Mouse (Mus musculus): ENCODE results near the gene Tigd3. TPM values are rescaled to one million over a fixed set of nuclear protein-coding genes. Genes with fewer than 3 reads are reported as not detected.

The Tigd3 gene
- 1.5 and 2.6 TPM in 2 replicates for polyA plus RNA-seq (2014; fragmentation: Nextera tagmentation; extraction: Ambion mirVana)

DNA sequence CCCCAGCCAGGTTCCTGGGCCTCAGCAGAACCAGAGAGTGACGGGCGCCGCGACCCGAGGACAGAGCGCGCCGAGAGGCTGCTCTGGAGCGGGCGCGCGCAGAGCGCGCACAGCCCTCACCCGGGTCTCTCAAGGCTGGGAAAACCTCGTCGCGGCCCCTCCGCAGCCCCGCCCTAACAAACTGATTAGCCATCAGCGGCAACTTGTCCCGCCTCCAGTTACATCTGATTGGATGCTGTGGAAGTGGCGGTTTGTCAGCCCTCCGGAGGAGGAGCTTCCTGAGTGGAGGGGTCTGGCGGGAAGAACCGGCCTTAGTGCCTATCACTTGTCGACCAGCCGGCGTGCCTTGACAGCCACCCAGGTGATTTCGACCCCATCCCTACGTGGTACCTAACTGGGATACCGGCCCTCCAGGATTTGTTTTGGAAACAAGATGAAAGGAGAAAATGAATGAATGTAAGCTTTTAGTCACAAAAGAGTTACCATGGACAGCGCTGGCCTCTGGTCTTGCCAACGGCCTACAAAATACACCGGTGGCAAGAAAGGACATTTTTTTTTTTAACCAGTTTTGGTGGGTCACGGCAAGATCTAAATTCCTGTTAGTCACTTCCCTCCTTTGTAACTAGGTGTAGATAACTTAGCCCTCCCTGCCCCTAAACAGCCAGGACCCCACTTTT, at the start of gene Tigd3:
TSS of gene Tigd3 (minus strand) at position 148 of the 677 bp plus-strand sequence.
- H3K27ac ChIP-seq (ENCODE audit: low read depth, low read length): peak within 1 kb of the TSS; percentile 50; the same call in 1 of the 2 replicates
- no peaks in the 10 kb centered on the region for H3K9me3 ChIP-seq (replicated peaks; ENCODE audit: control insufficient read depth, low read length)
- peaks cover 14% of the 10 kb centered on the region for H3K4me1 ChIP-seq (ENCODE audit: control insufficient read depth, insufficient read depth, low read length)
- H3K27me3 ChIP-seq (ENCODE audit: control insufficient read depth, insufficient read depth, low read length): no peaks in the 10 kb centered on the region
- H3K4me2 ChIP-seq: peak within 1 kb of the TSS; percentile 95
- peak within 1 kb of the TSS; percentile 86 for H3K9ac ChIP-seq (ENCODE audit: low read depth, low read length)
- H3K36me3 ChIP-seq (ENCODE audit: control insufficient read depth, insufficient read depth, low read length): peaks cover 8% of the 10 kb centered on the region; the same call in 1 of the 2 replicates
- 3% methylated on average over 36 of the region's 36 CpGs for WGBS (ENCODE audit: insufficient replicate concordance)
- ATAC-seq (replicated peaks; ENCODE audit: insufficient number of reproducible peaks, low FRiP score, low TSS enrichment): peak; percentile 91
- peak within 1 kb of the TSS; percentile 74 for H3K4me3 ChIP-seq (ENCODE audit: low read depth, low read length)

DNA sequence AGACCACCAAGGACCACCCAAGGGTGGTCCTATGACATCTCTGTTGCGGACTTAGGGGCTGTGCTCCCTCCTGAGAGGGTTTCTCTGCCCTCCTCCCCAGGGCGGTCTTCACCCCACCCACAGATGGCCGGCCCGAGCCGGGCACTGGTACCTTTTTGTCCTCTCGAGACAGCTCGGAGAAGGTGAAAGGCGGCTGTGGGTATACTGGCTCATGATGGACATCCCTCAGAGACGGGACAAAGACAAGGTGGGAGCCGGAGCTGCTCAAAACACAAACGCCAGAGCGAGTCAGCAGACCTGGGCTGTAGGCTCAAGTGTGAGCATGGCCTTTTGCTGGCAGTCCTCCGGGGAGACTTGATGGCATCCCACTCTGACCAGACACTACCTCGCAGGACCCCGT, 49.5 kb upstream of the Tigd3 start:
- H3K27ac ChIP-seq (ENCODE audit: low read depth, low read length): no peak overlapping the region
- peaks cover 39% of the 10 kb centered on the region for H3K4me1 ChIP-seq (ENCODE audit: control insufficient read depth, insufficient read depth, low read length)
- no peaks in the 10 kb centered on the region for H3K27me3 ChIP-seq (ENCODE audit: control insufficient read depth, insufficient read depth, low read length)
- 88% methylated on average over 15 of the region's 15 CpGs for WGBS (ENCODE audit: insufficient replicate concordance)
- H3K4me2 ChIP-seq: no peak overlapping the region
- 0 out of 2 replicates have a peak overlapping the region, but pooled peaks have one; percentile 30 for H3K9ac ChIP-seq (ENCODE audit: low read depth, low read length)
- no peak for ATAC-seq (replicated peaks; ENCODE audit: insufficient number of reproducible peaks, low FRiP score, low TSS enrichment)
- H3K36me3 ChIP-seq (ENCODE audit: control insufficient read depth, insufficient read depth, low read length): peaks cover 30% of the 10 kb centered on the region
- no peaks in the 10 kb centered on the region for H3K9me3 ChIP-seq (replicated peaks; ENCODE audit: control insufficient read depth, low read length)
- H3K4me3 ChIP-seq (ENCODE audit: low read depth, low read length): no peak overlapping the region

DNA sequence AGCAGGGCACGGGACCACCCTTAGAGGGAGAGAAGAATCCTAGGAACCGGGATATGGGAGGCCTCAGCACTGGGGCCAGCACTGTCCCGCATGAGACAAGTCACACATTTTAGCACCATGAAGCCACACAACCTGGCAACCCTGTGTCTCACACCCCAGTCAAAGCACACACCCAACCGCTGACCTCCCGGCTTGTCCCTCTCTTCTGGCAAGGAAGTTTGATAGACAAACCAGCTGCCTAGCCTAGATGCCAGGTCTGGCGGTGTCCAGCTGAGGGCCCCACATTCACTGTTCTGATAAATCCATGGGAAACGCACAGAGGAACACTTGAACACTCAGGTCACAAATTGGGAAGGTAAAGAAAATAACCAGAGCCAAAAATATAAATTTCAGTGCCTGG, 48.6 kb upstream of the Tigd3 start:
- H3K9me3 ChIP-seq (replicated peaks; ENCODE audit: control insufficient read depth, low read length): no peaks in the 10 kb centered on the region
- 0 out of 2 replicates have a peak overlapping the region, but pooled peaks have one; percentile 30 for H3K9ac ChIP-seq (ENCODE audit: low read depth, low read length)
- H3K36me3 ChIP-seq (ENCODE audit: control insufficient read depth, insufficient read depth, low read length): peaks cover 22% of the 10 kb centered on the region
- H3K27me3 ChIP-seq (ENCODE audit: control insufficient read depth, insufficient read depth, low read length): no peaks in the 10 kb centered on the region
- H3K4me2 ChIP-seq: no peak overlapping the region
- H3K4me3 ChIP-seq (ENCODE audit: low read depth, low read length): no peak overlapping the region
- no peak for ATAC-seq (replicated peaks; ENCODE audit: insufficient number of reproducible peaks, low FRiP score, low TSS enrichment)
- peaks cover 48% of the 10 kb centered on the region for H3K4me1 ChIP-seq (ENCODE audit: control insufficient read depth, insufficient read depth, low read length)
- no peak overlapping the region for H3K27ac ChIP-seq (ENCODE audit: low read depth, low read length)
- 76% methylated on average over 7 of the region's 7 CpGs for WGBS (ENCODE audit: insufficient replicate concordance)

DNA sequence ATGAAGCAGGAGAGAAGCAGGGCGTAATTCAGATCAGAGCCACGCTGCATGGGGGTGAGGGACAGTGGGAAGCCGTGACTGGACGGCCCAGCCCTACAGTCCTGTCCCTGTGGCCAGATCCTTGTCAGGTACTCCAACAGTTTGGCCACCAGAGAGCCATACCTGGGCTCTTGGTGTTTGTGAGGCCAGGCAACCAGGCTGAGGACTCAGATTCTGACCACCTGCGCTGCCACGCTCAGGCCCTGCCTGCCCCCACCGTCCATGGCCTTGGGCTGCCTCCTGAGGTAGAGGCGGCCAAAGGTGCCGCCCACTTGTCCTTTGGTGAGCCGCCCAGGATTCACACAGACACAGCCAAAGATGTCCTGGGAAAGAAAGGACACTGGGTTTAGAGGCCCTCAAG, 46.7 kb upstream of the Tigd3 start:
- ATAC-seq (replicated peaks; ENCODE audit: insufficient number of reproducible peaks, low FRiP score, low TSS enrichment): no peak
- Histone ChIP-seq H3K4me1 (ENCODE audit: control insufficient read depth, insufficient read depth, low read length) (peaks cover 47% of the 10 kb centered on the region), H3K36me3 (ENCODE audit: control insufficient read depth, insufficient read depth, low read length) (peaks cover 13% of the 10 kb centered on the region), H3K9ac (ENCODE audit: low read depth, low read length) (no peak overlapping the region), H3K9me3 (replicated peaks; ENCODE audit: control insufficient read depth, low read length) (no peaks in the 10 kb centered on the region), H3K27me3 (ENCODE audit: control insufficient read depth, insufficient read depth, low read length) (no peaks in the 10 kb centered on the region), H3K27ac (ENCODE audit: low read depth, low read length) (0 out of 2 replicates have a peak overlapping the region, but pooled peaks have one; percentile 29), H3K4me2 (no peak overlapping the region), H3K4me3 (ENCODE audit: low read depth, low read length) (no peak overlapping the region)
- 90% methylated on average over 10 of the region's 10 CpGs for WGBS (ENCODE audit: insufficient replicate concordance)

DNA sequence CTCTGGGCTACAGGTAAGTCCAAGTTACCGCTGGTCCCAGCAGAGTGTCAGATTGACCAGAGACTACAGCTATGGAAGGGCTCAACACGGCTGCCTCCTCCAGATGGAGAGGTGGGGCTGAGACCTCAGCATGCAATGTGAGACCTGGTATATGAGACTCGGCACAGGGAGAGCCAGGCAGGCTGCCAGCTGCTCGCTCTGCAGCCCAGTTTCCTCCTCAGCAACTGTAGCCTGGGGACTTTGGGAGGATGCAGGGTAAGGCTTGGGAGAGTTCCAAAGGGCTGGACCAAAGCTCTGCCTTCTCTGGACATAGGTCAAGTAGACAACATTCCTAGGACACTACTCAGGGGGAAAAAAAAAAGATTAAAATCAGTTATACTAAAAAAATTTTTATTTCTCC, 46.2 kb upstream of the Tigd3 start:
- Histone ChIP-seq H3K4me2 (no peak overlapping the region), H3K9me3 (replicated peaks; ENCODE audit: control insufficient read depth, low read length) (no peaks in the 10 kb centered on the region), H3K36me3 (ENCODE audit: control insufficient read depth, insufficient read depth, low read length) (peaks cover 13% of the 10 kb centered on the region), H3K4me1 (ENCODE audit: control insufficient read depth, insufficient read depth, low read length) (peaks cover 47% of the 10 kb centered on the region), H3K4me3 (ENCODE audit: low read depth, low read length) (no peak overlapping the region), H3K27ac (ENCODE audit: low read depth, low read length) (no peak overlapping the region), H3K27me3 (ENCODE audit: control insufficient read depth, insufficient read depth, low read length) (no peaks in the 10 kb centered on the region), H3K9ac (ENCODE audit: low read depth, low read length) (no peak overlapping the region)
- 68% methylated on average over 4 of the region's 4 CpGs for WGBS (ENCODE audit: insufficient replicate concordance)
- no peak for ATAC-seq (replicated peaks; ENCODE audit: insufficient number of reproducible peaks, low FRiP score, low TSS enrichment)

DNA sequence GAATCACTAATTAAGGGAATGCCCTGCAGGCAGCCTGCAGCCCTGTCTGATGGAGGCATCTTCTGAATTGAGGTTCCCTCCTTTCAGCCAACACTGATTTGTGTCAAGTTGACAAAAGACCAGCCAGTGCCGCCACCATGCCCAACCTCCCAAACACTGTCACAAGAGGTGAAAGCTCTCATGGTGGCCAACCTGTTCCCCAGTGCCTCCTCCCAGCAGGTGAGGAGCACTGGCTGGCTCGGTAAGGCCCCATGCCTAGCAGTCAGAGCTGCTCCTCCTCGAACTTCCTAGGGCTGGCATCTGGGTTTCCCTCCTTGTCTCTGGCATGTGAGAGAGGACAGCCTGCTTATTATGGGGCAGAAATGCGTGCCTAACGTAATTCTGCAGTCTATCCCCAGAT, 45.8 kb upstream of the Tigd3 start:
- Histone ChIP-seq H3K4me3 (ENCODE audit: low read depth, low read length) (no peak overlapping the region), H3K9ac (ENCODE audit: low read depth, low read length) (no peak overlapping the region), H3K27ac (ENCODE audit: low read depth, low read length) (no peak overlapping the region), H3K27me3 (ENCODE audit: control insufficient read depth, insufficient read depth, low read length) (no peaks in the 10 kb centered on the region), H3K4me1 (ENCODE audit: control insufficient read depth, insufficient read depth, low read length) (peaks cover 47% of the 10 kb centered on the region), H3K36me3 (ENCODE audit: control insufficient read depth, insufficient read depth, low read length) (peaks cover 13% of the 10 kb centered on the region), H3K9me3 (replicated peaks; ENCODE audit: control insufficient read depth, low read length) (no peaks in the 10 kb centered on the region), H3K4me2 (no peak overlapping the region)
- 78% methylated on average over 5 of the region's 5 CpGs for WGBS (ENCODE audit: insufficient replicate concordance)
- ATAC-seq (replicated peaks; ENCODE audit: insufficient number of reproducible peaks, low FRiP score, low TSS enrichment): no peak

DNA sequence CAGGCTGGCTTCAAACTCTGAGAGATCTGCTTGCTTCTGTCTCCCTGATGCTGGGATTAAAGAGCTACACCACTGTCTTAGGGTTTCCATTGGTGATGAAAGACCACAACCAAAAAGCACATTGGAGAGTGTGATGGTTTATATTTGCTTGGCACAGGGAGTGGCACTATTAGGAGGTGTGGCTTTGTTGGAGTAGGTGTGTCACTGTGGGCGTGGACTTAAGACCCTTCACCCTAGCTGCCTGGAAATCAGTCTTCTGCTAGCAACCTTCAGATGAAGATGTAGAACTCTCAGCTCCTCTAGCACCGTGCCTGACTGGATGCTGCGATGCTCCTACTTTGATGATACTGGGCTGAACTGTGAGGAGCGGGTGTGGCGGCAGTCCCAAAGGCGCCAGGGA, 44.6 kb upstream of the Tigd3 start:
- Histone ChIP-seq H3K36me3 (ENCODE audit: control insufficient read depth, insufficient read depth, low read length) (peaks cover 13% of the 10 kb centered on the region), H3K4me2 (no peak overlapping the region), H3K9me3 (replicated peaks; ENCODE audit: control insufficient read depth, low read length) (no peaks in the 10 kb centered on the region), H3K4me3 (ENCODE audit: low read depth, low read length) (no peak overlapping the region), H3K27ac (ENCODE audit: low read depth, low read length) (no peak overlapping the region), H3K27me3 (ENCODE audit: control insufficient read depth, insufficient read depth, low read length) (no peaks in the 10 kb centered on the region), H3K9ac (ENCODE audit: low read depth, low read length) (no peak overlapping the region), H3K4me1 (ENCODE audit: control insufficient read depth, insufficient read depth, low read length) (peaks cover 38% of the 10 kb centered on the region)
- no peak for ATAC-seq (replicated peaks; ENCODE audit: insufficient number of reproducible peaks, low FRiP score, low TSS enrichment)
- 82% methylated on average over 6 of the region's 6 CpGs for WGBS (ENCODE audit: insufficient replicate concordance)

DNA sequence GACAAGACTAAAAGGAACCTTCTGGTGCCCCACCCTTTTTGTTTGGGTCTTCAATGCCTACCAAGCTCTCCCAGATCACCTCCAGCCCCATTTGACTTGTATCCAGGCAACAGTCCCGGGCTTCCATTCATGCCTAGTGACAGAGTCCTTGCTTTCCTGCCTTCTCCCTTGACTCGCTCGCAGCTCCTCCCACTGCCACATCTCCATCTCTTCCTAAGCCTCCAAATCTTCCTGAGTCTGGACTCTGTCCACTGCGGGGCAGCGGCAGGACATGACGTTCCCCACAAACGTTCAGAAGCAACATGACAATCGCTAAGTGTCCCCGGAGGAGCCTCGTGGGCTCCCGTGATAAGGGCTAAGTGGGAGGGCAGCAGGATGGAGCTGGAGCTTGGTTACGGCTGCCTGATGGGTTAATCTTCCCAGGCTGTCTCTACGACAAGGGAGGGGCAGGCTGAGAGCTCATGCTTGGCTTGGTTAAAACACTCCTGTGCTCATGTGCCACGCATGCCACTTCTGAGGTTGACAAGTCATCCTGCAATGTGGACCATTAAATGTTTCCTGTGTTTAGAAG, 44.0 kb upstream of the Tigd3 start:
- no peak for ATAC-seq (replicated peaks; ENCODE audit: insufficient number of reproducible peaks, low FRiP score, low TSS enrichment)
- Histone ChIP-seq H3K27ac (ENCODE audit: low read depth, low read length) (peak overlapping the region; percentile 30), H3K4me3 (ENCODE audit: low read depth, low read length) (no peak overlapping the region), H3K4me1 (ENCODE audit: control insufficient read depth, insufficient read depth, low read length) (peaks cover 34% of the 10 kb centered on the region), H3K27me3 (ENCODE audit: control insufficient read depth, insufficient read depth, low read length) (no peaks in the 10 kb centered on the region), H3K4me2 (peak overlapping the region; percentile 50), H3K9ac (ENCODE audit: low read depth, low read length) (peak overlapping the region; percentile 7; the same call in 1 of the 2 replicates), H3K36me3 (ENCODE audit: control insufficient read depth, insufficient read depth, low read length) (peaks cover 10% of the 10 kb centered on the region), H3K9me3 (replicated peaks; ENCODE audit: control insufficient read depth, low read length) (no peaks in the 10 kb centered on the region)
- WGBS (ENCODE audit: insufficient replicate concordance): 6% methylated on average over 14 of the region's 14 CpGs

Measured in heart, embryonic 11.5 days (tissue).